Mouse (Mus musculus) brain, embryonic 14.5 days (tissue): ENCODE data around the gene Id3. TPM values are rescaled to one million over a fixed set of nuclear protein-coding genes. Genes with fewer than 3 reads are reported as not detected.

Experiments used
- DNase-seq: peaks from one replicate; pipeline ENCODE4 v3.0.0-alpha.2; 2011; ENCODE audit warnings: low read depth
- CTCF ChIP-seq: fragments of 200-500 bp; IDR thresholded peaks from 2 replicates; pipeline ENCODE4 v1.5.1; 2012; ENCODE audit warnings: inconsistent platforms, mild to moderate bottlenecking, moderate library complexity, borderline replicate concordance; ENCODE audit not compliant: insufficient read depth, insufficient read length; ENCODE audit errors: extremely low read depth
- POLR2A ChIP-seq: fragments of 200-500 bp; IDR thresholded peaks from 2 replicates; pipeline ENCODE4 v1.6.1; 2012; ENCODE audit warnings: mild to moderate bottlenecking, inconsistent platforms, borderline replicate concordance; ENCODE audit not compliant: poor library complexity, insufficient read depth, insufficient read length, severe bottlenecking; ENCODE audit errors: extremely low read depth
- polyA plus RNA-seq: library from polyadenylated mRNA; depleted of rRNA; stranded (reverse); fragments of >200 nt; gene quantifications from 2 replicates; pipeline ENCODE4 v1.2.3, GENCODE M21; 2012

Id3 gene
- polyA plus RNA-seq, 1 experiment = 107 TPM

GRCm38 (mm10) chr4:136144126-136144926 is 1.0 kb downstream of the Id3 start:
- TF ChIP-seq CTCF (no peak), POLR2A (no peak)
- DNase-seq = peak; percentile 57

GRCm38 (mm10) chr4:136144927-136145292 is 1.6 kb downstream of the Id3 start:
- TF ChIP-seq POLR2A (no peak), CTCF (no peak)
- DNase-seq = peak; percentile 29

- TF ChIP-seq CTCF = no peak
- no peak for TF ChIP-seq POLR2A
- peak; percentile 12 for DNase-seq
Measured at GRCm38 (mm10) chr4:136145362-136145885, 2.1 kb downstream of the Id3 start.

GRCm38 (mm10) chr4:136145991-136146711 is 2.9 kb downstream of the Id3 start:
- no peak for DNase-seq
- TF ChIP-seq POLR2A (no peak), CTCF (no peak)

GRCm38 (mm10) chr4:136146712-136147154 is 3.4 kb downstream of the Id3 start:
- DNase-seq = peak; percentile 20
- no peak for TF ChIP-seq POLR2A
- no peak for TF ChIP-seq CTCF

- TF ChIP-seq CTCF (no peak), POLR2A (peak; percentile 32; the same call in 1 of the 2 replicates)
Measured at GRCm38 (mm10) chr4:136147436-136148135, 4.3 kb downstream of the Id3 start.

GRCm38 (mm10) chr4:136148342-136149044 is 5.2 kb downstream of the Id3 start:
- DNase-seq = peak; percentile 35
- TF ChIP-seq POLR2A (no peak), CTCF (no peak)

More at GRCm38 (mm10) chr4:136147436-136148135, 4.3 kb downstream of the Id3 start:
- DNase-seq = peak; percentile 90

- DNase-seq = no peak
Measured at GRCm38 (mm10) chr4:136149045-136149379, 5.7 kb downstream of the Id3 start.

GRCm38 (mm10) chr4:136149734-136150133 is 6.4 kb downstream of the Id3 start:
- DNase-seq = peak; percentile 71
- TF ChIP-seq CTCF (peak; percentile 76; the same call in 1 of the 2 replicates), POLR2A (no peak)

More at GRCm38 (mm10) chr4:136149045-136149379, 5.7 kb downstream of the Id3 start:
- TF ChIP-seq CTCF (no peak), POLR2A (no peak)

- DNase-seq = peak; percentile 30
- TF ChIP-seq CTCF = no peak
- no peak for TF ChIP-seq POLR2A
Measured at GRCm38 (mm10) chr4:136150596-136150995, 7.3 kb downstream of the Id3 start.

- no peak for DNase-seq
Measured at GRCm38 (mm10) chr4:136152821-136153220, 9.5 kb downstream of the Id3 start.

More at GRCm38 (mm10) chr4:136152821-136153220, 9.5 kb downstream of the Id3 start:
- peak; percentile 29; the same call in 1 of the 2 replicates for TF ChIP-seq CTCF
- TF ChIP-seq POLR2A = no peak
